Mouse (Mus musculus) liver, embryonic 13.5 days (tissue): ENCODE measurements around the gene Yae1d1. TPM values are rescaled to one million over a fixed set of nuclear protein-coding genes. Genes with fewer than 3 reads are reported as not detected.

Experiments used
- ATAC-seq: fragments of 200-750 bp; cut with Nextera tagmentation; 2 replicates; pipeline ENCODE4 v1.8.0; 2017; ENCODE audit warnings: low read depth, mild to moderate bottlenecking, moderate number of reproducible peaks, moderate library complexity
- DNase-seq: peaks from one replicate; pipeline ENCODE4 v3.0.0; 2022
- H3K27ac ChIP-seq: fragments of 300-500 bp; sonication (generic); 2 replicates; pipeline ENCODE4 v1.5.1; 2015; ENCODE audit warnings: moderate library complexity, mild to moderate bottlenecking, inconsistent platforms
- H3K27me3 ChIP-seq: fragments of 300-500 bp; sonication (generic); 2 replicates; pipeline ENCODE4 v1.6.1; 2015; ENCODE audit warnings: mild to moderate bottlenecking, inconsistent platforms
- H3K36me3 ChIP-seq: fragments of 300-500 bp; sonication (generic); 2 replicates; pipeline ENCODE4 v1.6.1; 2015; ENCODE audit warnings: mild to moderate bottlenecking, inconsistent platforms
- H3K4me1 ChIP-seq: fragments of 300-500 bp; sonication (generic); replicated peaks from 2 replicates; pipeline ENCODE4 v1.6.1; 2015; ENCODE audit warnings: inconsistent platforms
- H3K4me2 ChIP-seq: fragments of 300-500 bp; sonication (generic); 2 replicates; pipeline ENCODE4 v1.6.1; 2015; ENCODE audit warnings: inconsistent platforms, mild to moderate bottlenecking, moderate library complexity
- H3K4me3 ChIP-seq: fragments of 300-500 bp; sonication (generic); replicated peaks from 2 replicates; pipeline ENCODE4 v1.5.1; 2015; ENCODE audit warnings: mild to moderate bottlenecking, inconsistent platforms
- H3K9ac ChIP-seq: fragments of 300-500 bp; sonication (generic); 2 replicates; pipeline ENCODE4 v1.6.1; 2015; ENCODE audit warnings: mild to moderate bottlenecking, inconsistent platforms
- H3K9me3 ChIP-seq: fragments of 300-500 bp; sonication (generic); replicated peaks from 2 replicates; pipeline ENCODE4 v1.6.1; 2016; ENCODE audit warnings: inconsistent platforms
- WGBS: fragments of 180-500 bp; shearing (Covaris S2); methylation state at CpG from one replicate; pipeline ENCODE4 v1.1.7; 2015; ENCODE audit not compliant: insufficient replicate concordance; 5-methylcytosine and 5-hydroxymethylcytosine counted together
- polyA plus RNA-seq: library from polyadenylated mRNA; unstranded; fragments of >200 nt; fragmentation: Nextera tagmentation; extraction: Ambion mirVana; gene quantifications from 2 replicates; pipeline ENCODE4 v1.2.1, GENCODE M21; 2015

Yae1d1 gene
- polyA plus RNA-seq: 32.4 and 35.5 TPM in 2 replicates

GRCm38 (mm10) chr13:17992697-17993514, at the start of gene Yae1d1:
TSS of gene Yae1d1 (minus strand) at chr13:17993349.
- Histone ChIP-seq H3K4me1 (peaks cover 13% of the 10 kb centered on the region), H3K27me3 (no peaks in the 10 kb centered on the region), H3K4me2 (peak within 1 kb of the TSS; percentile 75), H3K9me3 (no peaks in the 10 kb centered on the region), H3K27ac (peak within 1 kb of the TSS; percentile 78), H3K4me3 (peak within 1 kb of the TSS; percentile 86), H3K36me3 (peaks cover 4% of the 10 kb centered on the region; the same call in 1 of the 2 replicates), H3K9ac (peak within 1 kb of the TSS; percentile 86)
- ATAC-seq (peak; percentile 94), DNase-seq (peak; percentile 80)
- WGBS: 1% methylated on average over 54 of the region's 54 CpGs

- Histone ChIP-seq H3K9me3 (no peaks in the 10 kb centered on the region), H3K4me1 (no peaks in the 10 kb centered on the region), H3K27me3 (no peaks in the 10 kb centered on the region), H3K9ac (no peak overlapping the region), H3K4me3 (no peak overlapping the region), H3K4me2 (no peak overlapping the region), H3K36me3 (no peaks in the 10 kb centered on the region), H3K27ac (no peak overlapping the region)
- DNase-seq (no peak), ATAC-seq (no peak)
- WGBS: 47% methylated on average over 2 of the region's 2 CpGs
Measured at GRCm38 (mm10) chr13:18038814-18039213, 45.7 kb upstream of the Yae1d1 start.

DNA sequence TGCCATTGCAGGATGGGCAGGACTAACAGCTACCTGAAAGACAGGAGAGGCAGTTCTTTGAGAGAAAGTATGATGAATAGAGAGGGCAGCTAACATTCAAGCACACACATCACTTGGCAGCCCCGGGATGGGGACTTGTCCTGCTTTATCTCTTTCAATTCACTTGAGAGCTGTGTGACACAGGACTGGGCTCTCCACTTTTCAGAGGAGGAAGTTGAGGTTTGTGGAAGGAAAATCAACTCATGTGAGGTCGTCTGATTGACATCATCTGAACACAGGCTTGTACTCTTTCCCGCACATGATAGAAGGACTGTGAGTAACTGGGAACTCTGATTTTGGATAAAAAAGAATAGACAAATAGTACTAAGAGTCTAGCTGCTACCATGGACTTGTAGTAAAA, 23.5 kb upstream of the Yae1d1 start:
- Histone ChIP-seq H3K4me3 (no peak overlapping the region), H3K9me3 (no peaks in the 10 kb centered on the region), H3K4me2 (no peak overlapping the region), H3K9ac (no peak overlapping the region), H3K27me3 (no peaks in the 10 kb centered on the region), H3K27ac (no peak overlapping the region), H3K4me1 (no peaks in the 10 kb centered on the region), H3K36me3 (no peaks in the 10 kb centered on the region)
- WGBS: 11% methylated on average over 3 of the region's 3 CpGs
- ATAC-seq (no peak), DNase-seq (no peak)

- no peak for DNase-seq
- Histone ChIP-seq H3K27ac (no peak overlapping the region), H3K9ac (no peak overlapping the region), H3K4me3 (no peak overlapping the region), H3K9me3 (no peaks in the 10 kb centered on the region), H3K4me2 (no peak overlapping the region), H3K36me3 (no peaks in the 10 kb centered on the region), H3K4me1 (no peaks in the 10 kb centered on the region), H3K27me3 (no peaks in the 10 kb centered on the region)
- 54% methylated on average over 6 of the region's 6 CpGs for WGBS
- no peak for ATAC-seq
Measured at GRCm38 (mm10) chr13:18013205-18013604, 20.1 kb upstream of the Yae1d1 start.

DNA sequence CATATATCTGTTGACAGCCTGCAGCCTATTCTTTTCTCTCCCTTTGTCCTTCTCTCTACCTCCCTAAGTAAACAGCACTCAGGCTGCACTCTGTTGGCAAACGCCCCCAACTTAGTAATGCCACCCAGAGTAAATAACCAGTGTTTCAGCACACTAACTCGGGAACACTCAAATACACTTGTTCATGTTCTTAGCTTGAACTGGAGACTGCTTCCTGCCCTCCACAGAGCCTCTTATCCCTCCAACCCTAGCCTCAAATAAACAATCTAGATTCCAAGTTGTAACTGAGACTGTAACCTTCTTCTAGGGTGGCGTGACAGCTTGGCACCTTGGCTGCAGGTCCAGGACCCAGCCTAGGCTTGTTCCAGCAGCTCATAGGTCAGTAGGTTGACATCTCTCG, 17.9 kb upstream of the Yae1d1 start:
- no peak overlapping the region for H3K9ac ChIP-seq
- H3K9me3 ChIP-seq: no peaks in the 10 kb centered on the region
- WGBS: 59% methylated on average over 4 of the region's 4 CpGs
- H3K27me3 ChIP-seq: no peaks in the 10 kb centered on the region
- H3K36me3 ChIP-seq: no peaks in the 10 kb centered on the region
- no peak for DNase-seq
- no peaks in the 10 kb centered on the region for H3K4me1 ChIP-seq
- ATAC-seq: no peak
- no peak overlapping the region for H3K4me3 ChIP-seq
- H3K4me2 ChIP-seq: no peak overlapping the region
- H3K27ac ChIP-seq: no peak overlapping the region

GRCm38 (mm10) chr13:17993515-17993847, 332 bp upstream of the Yae1d1 start:
- ATAC-seq (no peak), DNase-seq (no peak)
- Histone ChIP-seq H3K4me3 (peak overlapping the region; percentile 86), H3K4me2 (peak overlapping the region; percentile 75), H3K27ac (no peak overlapping the region), H3K9me3 (no peaks in the 10 kb centered on the region), H3K36me3 (peaks cover 4% of the 10 kb centered on the region; the same call in 1 of the 2 replicates), H3K27me3 (no peaks in the 10 kb centered on the region), H3K9ac (peak overlapping the region; percentile 86), H3K4me1 (peaks cover 13% of the 10 kb centered on the region)
- WGBS: 29% methylated on average over 7 of the region's 7 CpGs

- Histone ChIP-seq H3K9ac (peak overlapping the region; percentile 86; the same call in 1 of the 2 replicates), H3K9me3 (no peaks in the 10 kb centered on the region), H3K36me3 (peaks cover 11% of the 10 kb centered on the region), H3K4me1 (peaks cover 13% of the 10 kb centered on the region), H3K27ac (no peak overlapping the region), H3K4me2 (peak overlapping the region; percentile 75), H3K4me3 (peak overlapping the region; percentile 86), H3K27me3 (no peaks in the 10 kb centered on the region)
- WGBS: 49% methylated on average over 4 of the region's 4 CpGs
- no peak for ATAC-seq
- DNase-seq: no peak
Measured at GRCm38 (mm10) chr13:17992009-17992408, 1.1 kb downstream of the Yae1d1 start.

- Histone ChIP-seq H3K36me3 (peaks cover 38% of the 10 kb centered on the region), H3K27me3 (no peaks in the 10 kb centered on the region), H3K9me3 (no peaks in the 10 kb centered on the region), H3K4me3 (no peak overlapping the region), H3K27ac (no peak overlapping the region), H3K9ac (no peak overlapping the region), H3K4me1 (no peaks in the 10 kb centered on the region), H3K4me2 (no peak overlapping the region)
- whole genome bisulfite sequencing: 34% methylated on average over 4 of the region's 4 CpGs
- no peak for ATAC-seq
- DNase-seq: peak; percentile 9
Measured at GRCm38 (mm10) chr13:17983194-17983593, 10.0 kb downstream of the Yae1d1 start.

- no peak overlapping the region for H3K4me2 ChIP-seq
- 70% methylated on average over 5 of the region's 5 CpGs for WGBS
- H3K4me3 ChIP-seq: no peak overlapping the region
- no peak for ATAC-seq
- H3K9me3 ChIP-seq: no peaks in the 10 kb centered on the region
- no peaks in the 10 kb centered on the region for H3K4me1 ChIP-seq
- DNase-seq: no peak
- H3K27ac ChIP-seq: no peak overlapping the region
- H3K27me3 ChIP-seq: no peaks in the 10 kb centered on the region
- peaks cover 36% of the 10 kb centered on the region for H3K36me3 ChIP-seq
- H3K9ac ChIP-seq: no peak overlapping the region
Measured at GRCm38 (mm10) chr13:17982634-17983033, 10.5 kb downstream of the Yae1d1 start.

GRCm38 (mm10) chr13:17976854-17977739, 16.1 kb downstream of the Yae1d1 start:
- WGBS: 51% methylated on average over 8 of the region's 8 CpGs
- no peak for ATAC-seq

GRCm38 (mm10) chr13:17975891-17976290, 17.3 kb downstream of the Yae1d1 start:
- DNase-seq (no peak), ATAC-seq (no peak)
- no peaks in the 10 kb centered on the region for H3K9me3 ChIP-seq
- peaks cover 10% of the 10 kb centered on the region; the same call in 1 of the 2 replicates for H3K27me3 ChIP-seq
- H3K4me1 ChIP-seq: no peaks in the 10 kb centered on the region
- H3K36me3 ChIP-seq: no peaks in the 10 kb centered on the region
- no peak overlapping the region for H3K4me3 ChIP-seq
- 17% methylated on average over 2 of the region's 2 CpGs for whole genome bisulfite sequencing
- no peak overlapping the region for H3K9ac ChIP-seq
- no peak overlapping the region for H3K4me2 ChIP-seq
- no peak overlapping the region for H3K27ac ChIP-seq

More at GRCm38 (mm10) chr13:17976854-17977739, 16.1 kb downstream of the Yae1d1 start:
- no peaks in the 10 kb centered on the region for H3K4me1 ChIP-seq
- H3K36me3 ChIP-seq: no peaks in the 10 kb centered on the region
- H3K4me2 ChIP-seq: no peak overlapping the region
- peaks cover 10% of the 10 kb centered on the region; the same call in 1 of the 2 replicates for H3K27me3 ChIP-seq
- no peaks in the 10 kb centered on the region for H3K9me3 ChIP-seq
- H3K9ac ChIP-seq: no peak overlapping the region
- no peak for DNase-seq
- H3K4me3 ChIP-seq: no peak overlapping the region
- H3K27ac ChIP-seq: no peak overlapping the region
